Mouse (Mus musculus): ENCODE data around the gene Slc37a2. TPM values are rescaled to one million over a fixed set of nuclear protein-coding genes. Genes with fewer than 3 reads are reported as not detected.

Slc37a2 gene
- polyA plus RNA-seq, 1 experiment = 3.1 TPM

DNA sequence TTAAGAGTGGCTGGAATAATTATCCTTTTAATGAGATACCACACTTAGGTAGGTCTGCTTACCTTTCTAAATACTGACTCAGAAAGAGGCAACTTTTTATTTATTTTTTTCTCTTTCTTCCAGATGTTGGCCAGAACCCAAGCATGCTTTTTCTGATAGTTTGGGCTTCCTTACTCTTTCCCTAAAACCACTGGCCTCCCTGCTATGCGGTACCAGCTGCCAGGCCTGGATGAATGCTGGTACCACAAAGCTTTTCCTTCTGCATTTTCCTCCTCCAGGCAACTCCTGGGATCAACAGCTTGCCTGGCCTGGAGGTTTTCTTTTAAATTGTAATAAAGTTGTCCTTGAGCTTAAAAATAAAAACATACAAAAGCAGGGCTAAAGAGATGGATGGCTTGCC lies 30.0 kb downstream of the Slc37a2 start:
- no peak for DNase-seq (ENCODE audit: extremely low spot score in 1 of 2, low spot score in 1 of 2)

GRCm38 (mm10) chr9:37220755-37221154 lies 34.8 kb downstream of the Slc37a2 start:
- no peak for DNase-seq (ENCODE audit: extremely low spot score in 1 of 2, low spot score in 1 of 2)

DNA sequence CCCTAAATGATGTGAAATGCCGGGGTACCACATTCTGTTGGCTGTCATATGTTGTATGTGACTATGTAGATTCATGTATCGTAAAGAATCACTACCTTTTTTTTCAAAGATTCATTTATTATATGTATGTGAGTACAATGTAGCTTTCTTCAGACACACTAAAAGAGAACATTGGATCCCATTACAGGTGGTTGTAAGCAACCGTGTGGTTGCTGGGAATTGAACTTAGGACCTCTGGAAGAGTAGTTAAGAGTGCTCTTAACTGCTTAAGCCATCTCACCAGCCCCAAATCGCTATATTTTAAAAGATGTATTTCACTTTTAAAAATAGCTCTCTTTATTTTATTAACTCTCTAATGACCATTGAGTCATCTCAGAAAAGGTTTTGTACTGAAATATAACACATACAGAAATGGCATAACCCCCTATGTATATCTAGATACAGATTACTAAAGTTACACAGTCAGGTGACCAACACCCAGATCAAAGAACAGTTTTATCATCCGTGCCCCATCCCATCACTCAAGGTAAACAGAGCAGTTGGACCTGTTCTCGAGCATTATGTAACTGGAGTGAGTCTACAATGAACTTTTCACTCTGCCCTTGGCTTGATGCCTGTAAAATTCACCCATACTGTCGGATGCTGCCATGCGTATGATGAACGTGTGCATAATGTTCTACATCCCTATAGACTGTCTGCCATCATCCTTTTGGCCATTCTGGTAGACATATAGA lies 41.0 kb downstream of the Slc37a2 start:
- no peak for DNase-seq (ENCODE audit: extremely low spot score in 1 of 2, low spot score in 1 of 2)

DNA sequence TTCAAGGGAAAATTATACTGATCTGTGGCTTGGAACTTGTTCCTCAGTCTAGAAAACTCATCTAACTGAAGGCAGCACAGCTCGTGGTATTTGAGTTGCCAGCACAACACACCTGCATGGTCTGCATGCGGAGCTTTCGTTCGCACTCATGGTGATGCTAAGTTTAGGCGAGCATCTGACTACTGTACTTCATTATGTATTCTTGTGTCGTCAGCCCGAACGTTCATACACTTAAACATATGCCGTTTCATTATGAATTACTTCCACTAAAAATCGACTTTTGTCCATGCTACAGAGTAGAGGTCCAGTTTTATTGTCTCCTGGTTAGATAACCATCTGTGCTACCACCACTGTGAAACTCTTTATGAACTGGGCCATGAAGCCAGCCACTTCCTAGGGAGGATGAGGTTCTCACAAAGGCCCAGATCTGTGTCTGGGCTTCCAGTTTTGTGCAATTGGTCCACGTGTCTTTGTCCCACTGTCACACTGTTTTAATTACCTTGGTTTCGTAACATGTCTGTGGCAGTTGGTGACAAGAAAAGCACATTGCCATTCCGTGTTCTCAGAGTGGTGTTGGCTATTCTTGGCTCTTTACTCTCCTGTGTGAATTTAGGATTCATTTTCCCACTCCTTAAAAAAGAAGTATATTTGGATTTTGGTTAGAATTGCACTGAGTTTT lies 42.3 kb downstream of the Slc37a2 start:
- peak; percentile 57 to 60 for DNase-seq (ENCODE audit: extremely low spot score in 1 of 2, low spot score in 1 of 2)

DNA sequence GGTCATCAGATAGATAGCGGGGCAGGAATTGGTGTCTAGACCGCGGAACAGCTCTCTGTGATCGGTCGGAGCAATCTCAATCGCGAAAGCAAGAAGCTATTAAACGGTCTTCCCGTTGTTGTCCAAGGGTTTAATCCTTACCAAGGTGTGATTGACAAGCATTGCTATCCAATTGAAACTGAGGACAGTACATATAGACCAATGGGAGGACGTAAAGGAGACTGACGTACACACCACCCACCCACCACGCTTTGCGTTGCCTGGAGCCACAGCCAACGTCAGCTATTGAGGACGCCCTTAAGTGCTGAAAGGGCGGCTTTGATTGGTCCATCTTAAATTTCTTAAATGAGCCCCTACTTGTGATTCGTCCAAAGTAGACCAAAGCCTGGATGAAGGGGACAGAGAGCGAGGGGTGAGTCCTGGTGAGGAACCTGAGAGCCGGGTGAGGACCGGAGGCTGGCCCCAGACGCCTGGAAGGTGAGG lies 47.6 kb downstream of the Slc37a2 start, which contains the start of gene Tmem218:
Tmem218 (plus strand) TSS at position 295 of the 483 bp plus-strand sequence.
- peak; percentile 98 to 99 for DNase-seq (ENCODE audit: extremely low spot score in 1 of 2, low spot score in 1 of 2)

GRCm38 (mm10) chr9:37203884-37204283 lies 51.7 kb downstream of the Slc37a2 start:
- DNase-seq (ENCODE audit: extremely low spot score in 1 of 2, low spot score in 1 of 2) = no peak

GRCm38 (mm10) chr9:37200414-37200813 lies 55.1 kb downstream of the Slc37a2 start:
- DNase-seq (ENCODE audit: extremely low spot score in 1 of 2, low spot score in 1 of 2) = no peak

GRCm38 (mm10) chr9:37197067-37197466 lies 58.5 kb downstream of the Slc37a2 start:
- no peak for DNase-seq (ENCODE audit: extremely low spot score in 1 of 2, low spot score in 1 of 2)

GRCm38 (mm10) chr9:37188024-37188423 lies 67.5 kb downstream of the Slc37a2 start:
- no peak for DNase-seq (ENCODE audit: extremely low spot score in 1 of 2, low spot score in 1 of 2)

DNA sequence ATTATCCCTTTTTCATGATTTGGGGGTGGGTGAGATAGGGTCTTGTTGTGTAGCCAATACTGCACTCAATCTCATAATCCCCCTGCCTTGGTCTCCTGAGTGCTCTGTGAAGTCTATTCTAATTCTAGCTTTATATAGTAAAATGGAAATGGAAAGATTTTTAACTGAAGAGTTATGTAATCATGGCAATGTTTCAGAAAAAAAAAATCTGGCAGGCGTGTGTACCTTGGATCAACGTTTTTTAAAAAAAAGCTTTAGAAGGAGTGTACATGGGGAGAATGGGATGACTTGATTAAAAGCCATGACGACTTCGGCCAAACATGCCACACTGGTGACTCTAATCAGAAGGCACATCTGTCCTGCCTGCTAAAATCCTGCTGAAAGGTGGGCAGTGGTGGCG lies 68.1 kb downstream of the Slc37a2 start:
- DNase-seq (ENCODE audit: extremely low spot score in 1 of 2, low spot score in 1 of 2) = peak in 1 of 2 experiments; percentile 56

GRCm38 (mm10) chr9:37183176-37183575 lies 72.4 kb downstream of the Slc37a2 start:
- DNase-seq (ENCODE audit: extremely low spot score in 1 of 2, low spot score in 1 of 2) = no peak

DNA sequence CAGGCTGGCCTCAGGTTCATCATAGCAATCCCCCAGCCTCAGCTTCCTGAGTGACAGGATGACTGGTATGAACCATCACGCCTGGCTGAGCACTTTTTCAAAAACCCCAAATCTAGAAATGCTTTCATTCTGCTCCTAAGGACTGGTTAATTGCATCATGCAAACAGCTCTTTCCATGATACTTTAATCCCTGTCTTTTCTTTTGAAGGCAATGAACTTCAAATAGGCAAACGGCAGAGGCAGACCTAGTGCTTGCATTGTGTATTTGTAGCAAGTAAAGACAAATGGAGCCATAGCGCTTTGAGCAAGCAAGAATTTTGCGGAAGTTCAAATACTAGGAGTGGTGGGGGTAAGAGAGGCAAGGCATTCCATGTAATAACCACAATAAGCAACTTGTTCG lies 73.9 kb downstream of the Slc37a2 start:
- DNase-seq (ENCODE audit: extremely low spot score in 1 of 2, low spot score in 1 of 2) = no peak

- no peak for DNase-seq (ENCODE audit: extremely low spot score in 1 of 2, low spot score in 1 of 2)
Observed at GRCm38 (mm10) chr9:37179596-37179995, 75.9 kb downstream of the Slc37a2 start.

- DNase-seq (ENCODE audit: extremely low spot score in 1 of 2, low spot score in 1 of 2) = peak; percentile 19 to 55
Observed at GRCm38 (mm10) chr9:37178911-37179310, 76.6 kb downstream of the Slc37a2 start.

Other genes starting within 250 kb of the Slc37a2 start
- gene Pknox2, start 108.3 kb downstream of the Slc37a2 start, polyA plus RNA-seq (2012; rRNA removed) = 49.7 and 58.9 TPM in 2 replicates
- gene Tmem218, start 47.5 kb downstream of the Slc37a2 start, polyA plus RNA-seq (2012; rRNA removed) = 9.0 TPM in 2 replicates
- 1.6 and 1.8 TPM in 2 replicates for gene Ccdc15, start 92.7 kb upstream of the Slc37a2 start, polyA plus RNA-seq (2012; rRNA removed)
- 79.8 and 81.4 TPM in 2 replicates for gene Hepacam, start 111.6 kb upstream of the Slc37a2 start, polyA plus RNA-seq (2012; rRNA removed)
- 5.6 and 5.8 TPM in 2 replicates for gene Robo4, start 146.2 kb upstream of the Slc37a2 start, polyA plus RNA-seq (2012; rRNA removed)
- gene Robo3, start 177.5 kb upstream of the Slc37a2 start, polyA plus RNA-seq (2012; rRNA removed) = 26.3 and 43.8 TPM in 2 replicates
- 33.9 and 35.2 TPM in 2 replicates for gene Msantd2, start 233.6 kb upstream of the Slc37a2 start, polyA plus RNA-seq (2012; rRNA removed)